Mouse (Mus musculus) CH12.LX (cell line): ENCODE data around the gene Lce3f. TPM values are rescaled to one million over a fixed set of nuclear protein-coding genes. Genes with fewer than 3 reads are reported as not detected.

Experiments
- DNase-seq: peaks from one replicate; pipeline ENCODE4 v3.0.0-alpha.2; 2013; ENCODE audit errors: extremely low read depth
- H3K27ac ChIP-seq: 2 replicates; pipeline ENCODE4 v1.5.1; 2012; ENCODE audit warnings: low read depth, mild to moderate bottlenecking, control low read depth, moderate library complexity; ENCODE audit not compliant: insufficient read depth
- H3K27me3 ChIP-seq: replicated peaks from 2 replicates; pipeline ENCODE3; 2012; ENCODE audit warnings: inconsistent platforms
- H3K36me3 ChIP-seq, 2 experiments: replicated peaks in 1 of 2; 2 replicates each; pipeline versions ENCODE3 to v1.6.1; 2012; ENCODE audit warnings: inconsistent platforms in 1 of 2, low read length in 1 of 2, mild to moderate bottlenecking in 1 of 2, mixed read lengths in 1 of 2, moderate library complexity in 1 of 2; ENCODE audit not compliant: control insufficient read depth in 1 of 2, insufficient read depth in 1 of 2
- H3K4me1 ChIP-seq, 2 experiments: 2 replicates each; pipeline ENCODE4 v1.6.1; 2012; ENCODE audit warnings: inconsistent platforms in 1 of 2, moderate library complexity in 1 of 2; ENCODE audit not compliant: insufficient read depth in 2 of 2, control insufficient read depth in 1 of 2
- H3K4me2 ChIP-seq: 2 replicates; pipeline ENCODE4 v1.6.1; 2012; ENCODE audit warnings: low read depth, mild to moderate bottlenecking, control low read depth; ENCODE audit not compliant: poor library complexity, insufficient read depth, severe bottlenecking
- H3K4me3 ChIP-seq, 3 experiments: fragments of 150-350 bp in 1 of 3; sonication (generic) in 1 of 3; replicated peaks in 1 of 3; 2 replicates each; pipeline versions ENCODE3 to v1.5.1; 2011 to 2012; ENCODE audit warnings: low read depth in 2 of 3, low read length in 2 of 3, mild to moderate bottlenecking in 2 of 3, moderate library complexity in 2 of 3, control low read depth in 1 of 3, improper control_type of control experiment in 1 of 3, inconsistent platforms in 1 of 3, mixed read lengths in 1 of 3; ENCODE audit not compliant: poor library complexity in 1 of 3
- H3K79me2 ChIP-seq: replicated peaks from 2 replicates; pipeline ENCODE4 v1.6.1; 2012; ENCODE audit warnings: mild to moderate bottlenecking, moderate library complexity; ENCODE audit not compliant: control insufficient read depth, poor library complexity, insufficient read depth, severe bottlenecking; ENCODE audit errors: extremely low read depth
- H3K9ac ChIP-seq: 2 replicates; pipeline ENCODE4 v1.6.1; 2012; ENCODE audit warnings: low read depth, mild to moderate bottlenecking, control low read depth, moderate library complexity; ENCODE audit not compliant: insufficient read depth
- H3K9me3 ChIP-seq: replicated peaks from 2 replicates; pipeline ENCODE3; 2012; ENCODE audit warnings: low read length, inconsistent platforms, mixed read lengths
- BHLHE40 ChIP-seq: IDR thresholded peaks from 2 replicates; pipeline ENCODE4 v1.6.1; 2011; ENCODE audit warnings: mild to moderate bottlenecking, low read depth, low read length, improper control_type of control experiment
- E2F4 ChIP-seq: IDR thresholded peaks from 2 replicates; pipeline ENCODE4 v1.6.1; 2011; ENCODE audit warnings: low read depth, low read length, improper control_type of control experiment; ENCODE audit not compliant: insufficient replicate concordance
- ETS1 ChIP-seq: conservative IDR thresholded peaks from 2 replicates; pipeline ENCODE4 v1.6.1; 2012; ENCODE audit warnings: low read depth, mild to moderate bottlenecking, inconsistent platforms, low read length, improper control_type of control experiment, moderate library complexity
- IRF4 ChIP-seq: IDR thresholded peaks from 2 replicates; pipeline ENCODE4 v1.6.1; 2014; ENCODE audit warnings: low read depth, mild to moderate bottlenecking, inconsistent platforms, low read length, improper control_type of control experiment
- JUND ChIP-seq: conservative IDR thresholded peaks from 2 replicates; pipeline ENCODE4 v1.6.1; 2011; ENCODE audit warnings: low read depth, low read length, improper control_type of control experiment
- MAX ChIP-seq: IDR thresholded peaks from 2 replicates; pipeline ENCODE4 v1.6.1; 2011; ENCODE audit warnings: low read length, improper control_type of control experiment
- MXI1 ChIP-seq: IDR thresholded peaks from 2 replicates; pipeline ENCODE4 v1.6.1; 2011; ENCODE audit warnings: mild to moderate bottlenecking, low read depth, low read length, improper control_type of control experiment
- MYC ChIP-seq: IDR thresholded peaks from 2 replicates; pipeline ENCODE4 v1.6.1; 2011; ENCODE audit warnings: low read depth, mild to moderate bottlenecking, improper control_type of control experiment, low read length
- NELFE ChIP-seq: IDR thresholded peaks from 2 replicates; pipeline ENCODE4 v1.6.1; 2011; ENCODE audit warnings: low read depth, low read length, improper control_type of control experiment
- NRF1 ChIP-seq: IDR thresholded peaks from 2 replicates; pipeline ENCODE4 v1.6.1; 2014; ENCODE audit warnings: low read depth, mild to moderate bottlenecking, inconsistent platforms, low read length, improper control_type of control experiment, moderate library complexity
- PAX5 ChIP-seq: IDR thresholded peaks from 2 replicates; pipeline ENCODE4 v1.6.1; 2012; ENCODE audit warnings: low read length, inconsistent platforms, mixed read lengths
- POLR2AphosphoS2 ChIP-seq: IDR thresholded peaks from 2 replicates; pipeline ENCODE4 v1.6.1; 2011; ENCODE audit warnings: low read depth, low read length, improper control_type of control experiment
- RCOR1 ChIP-seq: conservative IDR thresholded peaks from 2 replicates; pipeline ENCODE4 v1.6.1; 2012; ENCODE audit warnings: low read depth, mild to moderate bottlenecking, inconsistent platforms, low read length, improper control_type of control experiment
- SIN3A ChIP-seq: IDR thresholded peaks from 2 replicates; pipeline ENCODE4 v1.6.1; 2012; ENCODE audit warnings: low read length, improper control_type of control experiment, inconsistent platforms
- TBP ChIP-seq: conservative IDR thresholded peaks from 2 replicates; pipeline ENCODE4 v1.6.1; 2011; ENCODE audit warnings: low read depth, low read length, improper control_type of control experiment
- TCF12 ChIP-seq: IDR thresholded peaks from 2 replicates; pipeline ENCODE4 v1.6.1; 2014; ENCODE audit warnings: low read depth, mild to moderate bottlenecking, inconsistent platforms, low read length, improper control_type of control experiment
- USF1 ChIP-seq: IDR thresholded peaks from 2 replicates; pipeline ENCODE4 v1.6.1; 2014; ENCODE audit warnings: low read depth, mild to moderate bottlenecking, inconsistent platforms, low read length, improper control_type of control experiment
- ZNF384 ChIP-seq: IDR thresholded peaks from 2 replicates; pipeline ENCODE4 v1.6.1; 2012; ENCODE audit warnings: low read depth, low read length, improper control_type of control experiment, inconsistent platforms
- dilution Hi-C: fragments of 300-500 bp; cut with MboI; formaldehyde crosslinking; loops from 2 replicates; pipeline ENCODE4 v1.14.3; 2020; ENCODE audit warnings: low sequenced_read_pairs; ENCODE audit not compliant: extremely low pct_unique_long_range_greater_than_20kb, extremely low pct_ligation_motif_present
- in situ Hi-C: fragments of 300-500 bp; cut with MboI; formaldehyde crosslinking; loops from 3 replicates; pipeline ENCODE4 v1.14.3; 2019; ENCODE audit warnings: low sequenced_read_pairs, low pct_ligation_motif_present, low pct_unique_long_range_greater_than_20kb, mixed read lengths
- polyA plus RNA-seq: library from polyadenylated mRNA; unstranded; fragments of >175 nt; gene quantifications from 2 replicates; pipeline ENCODE4 v1.2.1, GENCODE M21; 2012; ENCODE audit warnings: low read depth; ENCODE audit not compliant: insufficient read length
- total RNA-seq, 2 experiments: library from RNA; depleted of rRNA; stranded (reverse); fragments of 300-350 nt in 1 of 2; fragments of >200 nt in 1 of 2; gene quantifications; 2 replicates each; pipeline ENCODE4 v1.2.3; 2012 to 2014

Gene Lce3f
- total and polyA plus RNA-seq, 3 experiments, result not detected

GRCm38 (mm10) chr3:92957090-92957489 lies 34.9 kb upstream of the Lce3f start, which contains the start of gene Lce3d:
Gene Lce3d (plus strand): TSS chr3:92957390.
- no peak for TF ChIP-seq MXI1
- Histone ChIP-seq H3K79me2 (no peaks in the 10 kb centered on the region), H3K36me3 (no peaks in the 10 kb centered on the region), H3K9ac (no peak within 1 kb of the TSS), H3K27ac (no peak within 1 kb of the TSS), H3K27me3 (no peaks in the 10 kb centered on the region), H3K9me3 (no peaks in the 10 kb centered on the region), H3K4me1 (no peaks in the 10 kb centered on the region), H3K4me2 (no peak within 1 kb of the TSS), H3K4me3 (no peak within 1 kb of the TSS)
- dilution Hi-C loops, result no loop called here
- in situ Hi-C loops, result no loop called here
- DNase-seq, result no peak

GRCm38 (mm10) chr3:92966761-92967160 lies 25.3 kb upstream of the Lce3f start, which contains the start of gene Lce3e:
Gene Lce3e (plus strand): TSS chr3:92967061.
- Histone ChIP-seq H3K4me2 (no peak within 1 kb of the TSS), H3K9ac (no peak within 1 kb of the TSS), H3K4me3 (no peak within 1 kb of the TSS), H3K79me2 (no peaks in the 10 kb centered on the region), H3K27me3 (no peaks in the 10 kb centered on the region), H3K9me3 (no peaks in the 10 kb centered on the region), H3K4me1 (no peaks in the 10 kb centered on the region), H3K36me3 (no peaks in the 10 kb centered on the region), H3K27ac (no peak within 1 kb of the TSS)
- in situ Hi-C loops, result no loop called here
- TF ChIP-seq IRF4 (no peak), TCF12 (no peak), USF1 (no peak), SIN3A (no peak), NRF1 (no peak), NELFE (no peak), MAX (no peak), JUND (no peak)
- no peak for DNase-seq
- dilution Hi-C loops, result no loop called here

- in situ Hi-C loops (no loop called here), dilution Hi-C loops (no loop called here)
- TF ChIP-seq ZNF384, result no peak
- no peak for TF ChIP-seq TCF12
- TF ChIP-seq RCOR1, result no peak
- TF ChIP-seq PAX5, result no peak
- no peak for TF ChIP-seq MYC
- TF ChIP-seq BHLHE40, result no peak
- no peak for TF ChIP-seq TBP
- TF ChIP-seq POLR2AphosphoS2, result no peak
- no peak for TF ChIP-seq MXI1
- no peak for TF ChIP-seq ETS1
- no peak for TF ChIP-seq E2F4
- H3K27me3 ChIP-seq, result no peaks in the 10 kb centered on the region
- H3K4me1 ChIP-seq, result no peaks in the 10 kb centered on the region
- H3K79me2 ChIP-seq, result no peaks in the 10 kb centered on the region
- H3K4me3 ChIP-seq, result no peak overlapping the region
- DNase-seq, result no peak
- no peak overlapping the region for H3K27ac ChIP-seq
- H3K9me3 ChIP-seq, result no peaks in the 10 kb centered on the region
- no peak overlapping the region for H3K4me2 ChIP-seq
- H3K9ac ChIP-seq, result no peak overlapping the region
- no peaks in the 10 kb centered on the region for H3K36me3 ChIP-seq
Measured at GRCm38 (mm10) chr3:92978484-92978883, 13.5 kb upstream of the Lce3f start.
